In genomic region chr7:64064460-64065241, GRCm38 (mm10) we compare ENCODE assay signal across 8 mouse cellular contexts.
DNase-seq lines count a peak whose midpoint lies in the region; ATAC-seq and TF ChIP-seq lines count a peak whose summit lies in the region.

No protein-coding gene starts in this region.

- no peaks in the 10 kb centered on the region for H3K36me3 ChIP-seq in lung, embryonic 16.5 days (ENCODE audit: control insufficient read depth, insufficient read depth, low read length)
- no peaks in the 10 kb centered on the region for H3K36me3 ChIP-seq in forebrain, postnatal 0 days (ENCODE audit: insufficient read depth)
- no peaks in the 10 kb centered on the region for H3K36me3 ChIP-seq in forebrain, embryonic 14.5 days (ENCODE audit: control insufficient read depth, insufficient read depth, low read length)

- no peak overlapping the region for H3K9ac ChIP-seq in lung, embryonic 16.5 days (ENCODE audit: low read length)
- H3K9ac ChIP-seq in forebrain, postnatal 0 days, result no peak overlapping the region
- H3K9ac ChIP-seq in forebrain, embryonic 14.5 days (ENCODE audit: low read length), result no peak overlapping the region

- 59% methylated on average over 7 of the region's 7 CpGs for WGBS in lung, embryonic 16.5 days
- WGBS in forebrain, postnatal 0 days, result 75% methylated on average over 7 of the region's 7 CpGs
- 89% methylated on average over 7 of the region's 7 CpGs for WGBS in forebrain, embryonic 14.5 days

- H3K4me3 ChIP-seq in lung, embryonic 16.5 days (ENCODE audit: low read length), result no peak overlapping the region
- no peak overlapping the region for H3K4me3 ChIP-seq in forebrain, postnatal 0 days (ENCODE audit: low read depth, low read length)
- H3K4me3 ChIP-seq in forebrain, embryonic 14.5 days (ENCODE audit: low read depth, low read length), result no peak overlapping the region

- H3K4me2 ChIP-seq in lung, embryonic 16.5 days (ENCODE audit: low read depth, low read length), result no peak overlapping the region
- H3K4me2 ChIP-seq in forebrain, postnatal 0 days (ENCODE audit: low read depth), result no peak overlapping the region
- no peak overlapping the region for H3K4me2 ChIP-seq in forebrain, embryonic 14.5 days (ENCODE audit: low read length)

- H3K27me3 ChIP-seq in lung, embryonic 16.5 days (ENCODE audit: control insufficient read depth, insufficient read depth, low read depth, low read length), result no peaks in the 10 kb centered on the region
- H3K27me3 ChIP-seq in forebrain, postnatal 0 days (ENCODE audit: insufficient read depth, low read length), result no peaks in the 10 kb centered on the region
- no peaks in the 10 kb centered on the region for H3K27me3 ChIP-seq in forebrain, embryonic 14.5 days (replicated peaks; ENCODE audit: control insufficient read depth, insufficient read depth, low read length)

- no peaks in the 10 kb centered on the region for H3K4me1 ChIP-seq in lung, embryonic 16.5 days (replicated peaks; ENCODE audit: control insufficient read depth, insufficient read depth, low read length)
- no peaks in the 10 kb centered on the region for H3K4me1 ChIP-seq in forebrain, postnatal 0 days (ENCODE audit: insufficient read depth)
- H3K4me1 ChIP-seq in forebrain, embryonic 14.5 days (ENCODE audit: control insufficient read depth, insufficient read depth, low read length), result no peaks in the 10 kb centered on the region

- no peak for TF ChIP-seq CTCF in forebrain, postnatal 0 days (IDR thresholded peaks at IDR 0.05; ENCODE audit: low read depth)

- DNase-seq in ovary, postnatal 36 days (ENCODE audit: low spot score), result peak; percentile 21
- DNase-seq in ovary, postnatal 14 days (ENCODE audit: low spot score), result no peak
- peak; percentile 70 to 75 for DNase-seq in cerebellum, postnatal 36 days
- DNase-seq in MN1 (ENCODE audit: low spot score), result no peak
- DNase-seq in forebrain, postnatal 0 days, result no peak
- no peak for DNase-seq in forebrain, embryonic 14.5 days (ENCODE audit: low spot score)

- ATAC-seq in hematopoietic stem cell, adult 5-6 weeks (replicated peaks in 1 of 2; ENCODE audit: insufficient read depth in 1 of 2, low FRiP score in 2 of 2, low TSS enrichment in 1 of 2, low read depth in 1 of 2, poor library complexity in 2 of 2, severe bottlenecking in 2 of 2), result peak; percentile 79 to 83
- peak; percentile 95 for ATAC-seq in lung, embryonic 16.5 days (ENCODE audit: low read depth)
- no peak for ATAC-seq in forebrain, postnatal 0 days
- ATAC-seq in forebrain, embryonic 14.5 days, result no peak

- 0 out of 2 replicates have a peak, but pooled peaks cover 2% of the 10 kb centered on the region for H3K9me3 ChIP-seq in lung, embryonic 16.5 days (ENCODE audit: control insufficient read depth, low read length)
- no peaks in the 10 kb centered on the region for H3K9me3 ChIP-seq in forebrain, postnatal 0 days (ENCODE audit: low read length)
- no peaks in the 10 kb centered on the region for H3K9me3 ChIP-seq in forebrain, embryonic 14.5 days (replicated peaks; ENCODE audit: control insufficient read depth, low read length)

- H3K27ac ChIP-seq in lung, embryonic 16.5 days (ENCODE audit: low read length), result peak overlapping the region; percentile 44
- H3K27ac ChIP-seq in forebrain, postnatal 0 days (ENCODE audit: low read depth, low read length), result no peak overlapping the region
- no peak overlapping the region for H3K27ac ChIP-seq in forebrain, embryonic 14.5 days (ENCODE audit: low read depth, low read length)

Comparison
In these comparisons a context has a peak if more than half of its experiments do, and no peak if none do; other contexts are left out.
1. DNase-seq: peak in ovary, postnatal 36 days (single experiment) and cerebellum, postnatal 36 days (2 of 2); none in ovary, postnatal 14 days (single experiment), MN1 (single experiment), forebrain, postnatal 0 days (single experiment) and forebrain, embryonic 14.5 days (single experiment).
2. ATAC-seq: peak in hematopoietic stem cell, adult 5-6 weeks (2 of 2) and lung, embryonic 16.5 days (single experiment); none in forebrain, postnatal 0 days (single experiment) and forebrain, embryonic 14.5 days (single experiment).